Mouse (Mus musculus) urinary bladder, postnatal 10 days (tissue): ENCODE data around the gene Coasy.
"Not testable (repeated sequence)": the region's sequence is repeated elsewhere in the genome, so short reads cannot be mapped to it uniquely, and the experiment has no call there.

ENCODE experiments used
- DNase-seq: peaks from one replicate; pipeline ENCODE4 v3.0.0; 2022; ENCODE audit warnings: low spot score

The Coasy gene

GRCm38 (mm10) chr11:101087682-101088055 lies 5.3 kb downstream of the Coasy start:
- DNase-seq = no peak

- no peak for DNase-seq
Measured at GRCm38 (mm10) chr11:101089931-101090330, 7.6 kb downstream of the Coasy start.

GRCm38 (mm10) chr11:101094930-101095313 lies 12.6 kb downstream of the Coasy start:
- no peak for DNase-seq

GRCm38 (mm10) chr11:101095314-101096024 lies 13.1 kb downstream of the Coasy start, which contains the start of gene Psmc3ip:
Gene Psmc3ip (minus strand): TSS chr11:101095436.
- DNase-seq = peak; percentile 64

GRCm38 (mm10) chr11:101098231-101098630 lies 15.9 kb downstream of the Coasy start:
- DNase-seq = no peak

GRCm38 (mm10) chr11:101103011-101103410 lies 20.6 kb downstream of the Coasy start:
- no peak for DNase-seq

GRCm38 (mm10) chr11:101109351-101109750 lies 27.0 kb downstream of the Coasy start:
- DNase-seq = no peak

- no peak for DNase-seq
Measured at GRCm38 (mm10) chr11:101110708-101111107, 28.3 kb downstream of the Coasy start.

GRCm38 (mm10) chr11:101111178-101111577 lies 28.8 kb downstream of the Coasy start:
- no peak for DNase-seq

- no peak for DNase-seq
Measured at GRCm38 (mm10) chr11:101112186-101112585, 29.8 kb downstream of the Coasy start.

- DNase-seq = no peak
Measured at GRCm38 (mm10) chr11:101115564-101115963, 33.2 kb downstream of the Coasy start.

GRCm38 (mm10) chr11:101118105-101118504 lies 35.7 kb downstream of the Coasy start:
- no peak for DNase-seq

GRCm38 (mm10) chr11:101119131-101119760 lies 36.9 kb downstream of the Coasy start:
- no peak for DNase-seq

- peak; percentile 95 for DNase-seq
Measured at GRCm38 (mm10) chr11:101119761-101120544, 37.6 kb downstream of the Coasy start, which contains the start of the genes Retreg3 and Tubg1. Gene Retreg3 (minus strand): TSS chr11:101119893. Gene Tubg1 (plus strand): TSS chr11:101119938.

- DNase-seq = no peak
Measured at GRCm38 (mm10) chr11:101120545-101121188, 38.3 kb downstream of the Coasy start.

GRCm38 (mm10) chr11:101124494-101124893 lies 42.1 kb downstream of the Coasy start:
- not testable (repeated sequence) for DNase-seq

GRCm38 (mm10) chr11:101125008-101125407 lies 42.6 kb downstream of the Coasy start:
- DNase-seq = not testable (repeated sequence)

GRCm38 (mm10) chr11:101127075-101127474 lies 44.7 kb downstream of the Coasy start:
- no peak for DNase-seq

- no peak for DNase-seq
Measured at GRCm38 (mm10) chr11:101128996-101129577, 46.7 kb downstream of the Coasy start.

GRCm38 (mm10) chr11:101130056-101130756 lies 47.8 kb downstream of the Coasy start:
- no peak for DNase-seq

GRCm38 (mm10) chr11:101131187-101131586 lies 48.8 kb downstream of the Coasy start:
- DNase-seq = no peak
